Mouse (Mus musculus) heart, postnatal 0 days (tissue): ENCODE data around the gene H2afx.
"Not testable (repeated sequence)": the region's sequence is repeated elsewhere in the genome, so short reads cannot be mapped to it uniquely, and the experiment has no call there.

Experiments used
- CTCF ChIP-seq: IDR thresholded peaks from 2 replicates; pipeline ENCODE4 v1.5.1; 2016; ENCODE audit warnings: antibody characterized with exemption, control low read depth, low read depth
- EP300 ChIP-seq: IDR thresholded peaks from 2 replicates; pipeline ENCODE4 v1.6.1; 2016; ENCODE audit warnings: antibody characterized with exemption, low read depth

GRCm38 (mm10) chr9:44361931-44362330, 27.4 kb downstream of the H2afx start:
- not testable (repeated sequence) for TF ChIP-seq EP300, CTCF
